Mouse (Mus musculus) mouse trophoblast stem cell (cell line): ENCODE measurements around the gene Tram2.

Source experiments
- in situ Hi-C, 2 experiments: fragments of 300-500 bp; cut with MseI, MboI; formaldehyde crosslinking; loops; 2 replicates in 1 of 2; 3 replicates in 1 of 2; pipeline ENCODE4 v1.15.1; 2025

The Tram2 gene

GRCm38 (mm10) chr1:21067536-21068221 is 11.3 kb downstream of the Tram2 start:
- in situ Hi-C loops: no loop called here

DNA sequence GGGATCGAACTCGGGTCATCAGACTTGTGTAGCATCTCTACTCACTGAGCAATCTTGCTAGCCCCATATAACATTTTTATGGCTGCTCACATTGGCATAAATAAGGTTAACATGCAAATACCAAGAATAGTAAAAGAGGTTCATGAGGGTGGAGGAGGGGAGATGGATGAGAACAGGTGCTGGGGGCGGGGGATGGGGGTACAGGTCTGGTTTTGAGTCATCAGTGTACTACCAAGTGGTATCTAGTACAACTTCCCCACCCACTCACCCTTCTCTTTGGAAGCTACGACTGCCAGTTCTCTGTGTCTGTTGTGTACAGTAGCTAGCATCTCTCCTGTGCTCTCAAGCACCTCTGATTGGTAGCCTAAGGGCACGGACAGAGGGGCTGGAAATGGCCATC is 14.9 kb downstream of the Tram2 start:
- in situ Hi-C loops: no loop called here

DNA sequence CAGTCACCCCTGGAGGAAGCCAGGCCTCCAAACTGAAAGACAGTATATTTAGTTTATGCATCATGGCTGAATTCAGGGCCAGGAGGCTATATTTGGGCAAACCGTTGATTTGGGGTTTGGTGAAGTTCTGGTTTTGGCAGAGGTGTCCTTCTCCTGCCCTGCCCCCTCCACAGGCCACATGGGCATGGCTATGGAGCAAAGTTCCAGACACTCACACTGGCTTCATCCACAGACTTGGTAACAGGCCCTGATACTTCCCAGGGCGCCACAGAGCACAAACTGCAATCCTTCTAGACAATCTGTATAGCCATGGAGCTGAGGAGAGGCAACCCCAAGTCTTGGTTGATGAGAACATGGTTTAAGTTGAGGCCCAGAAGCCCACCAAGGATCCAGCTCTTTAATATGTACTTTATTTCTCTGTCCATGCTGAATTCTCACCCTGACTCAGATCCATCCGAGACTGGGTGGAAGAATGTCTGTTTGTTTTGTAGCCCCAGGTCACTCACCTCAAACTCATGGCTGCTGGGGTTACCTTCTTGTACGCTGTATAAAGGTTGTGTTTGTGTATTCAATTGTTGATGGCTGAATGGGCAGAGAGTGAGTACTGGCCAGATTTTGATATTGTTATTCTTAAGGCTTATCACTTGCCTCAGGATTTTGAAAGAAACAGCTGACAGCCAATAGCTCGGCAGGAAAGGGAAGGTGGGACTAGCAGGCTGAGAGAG is 19.5 kb downstream of the Tram2 start:
- in situ Hi-C loops: no loop called here

DNA sequence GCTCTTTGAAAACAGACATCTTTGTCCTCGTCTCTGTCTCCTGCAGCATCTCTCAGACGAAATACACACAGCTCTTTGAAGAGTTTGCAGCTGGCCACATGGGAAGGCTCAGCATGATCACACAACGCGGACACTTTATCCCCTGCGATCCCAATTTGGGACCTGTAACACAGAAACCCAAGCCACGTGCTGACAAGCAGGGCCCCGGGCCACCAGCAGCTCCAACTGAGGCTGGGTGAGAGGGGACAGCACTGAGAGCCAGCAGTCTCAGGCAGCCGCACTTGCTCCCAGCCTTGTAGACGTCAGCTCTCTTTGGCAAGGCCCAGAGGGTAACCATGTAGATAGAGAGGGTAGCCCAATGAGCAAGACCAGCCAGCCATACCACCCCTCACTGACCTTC is 26.0 kb downstream of the Tram2 start:
- in situ Hi-C loops: no loop called here

DNA sequence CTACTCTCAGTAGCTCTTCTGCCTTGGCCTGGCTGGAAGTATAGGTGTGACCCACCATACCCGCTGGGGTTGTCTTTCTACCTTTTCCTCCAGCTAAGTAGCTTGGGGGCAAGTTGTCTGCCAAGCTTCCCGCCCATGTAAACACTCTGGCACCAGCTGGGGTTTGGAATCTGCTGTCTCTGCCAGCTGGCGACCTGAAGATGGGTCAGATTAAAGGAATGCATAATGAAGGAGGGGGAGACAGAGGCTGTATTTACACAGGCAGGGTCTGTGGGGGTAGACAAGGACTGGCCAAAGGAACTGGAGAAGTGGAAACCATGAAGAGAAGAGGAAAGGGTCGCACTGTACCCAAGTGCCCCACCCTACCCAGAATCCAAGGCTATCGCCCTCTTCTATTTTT is 26.4 kb downstream of the Tram2 start:
- in situ Hi-C loops: no loop called here

DNA sequence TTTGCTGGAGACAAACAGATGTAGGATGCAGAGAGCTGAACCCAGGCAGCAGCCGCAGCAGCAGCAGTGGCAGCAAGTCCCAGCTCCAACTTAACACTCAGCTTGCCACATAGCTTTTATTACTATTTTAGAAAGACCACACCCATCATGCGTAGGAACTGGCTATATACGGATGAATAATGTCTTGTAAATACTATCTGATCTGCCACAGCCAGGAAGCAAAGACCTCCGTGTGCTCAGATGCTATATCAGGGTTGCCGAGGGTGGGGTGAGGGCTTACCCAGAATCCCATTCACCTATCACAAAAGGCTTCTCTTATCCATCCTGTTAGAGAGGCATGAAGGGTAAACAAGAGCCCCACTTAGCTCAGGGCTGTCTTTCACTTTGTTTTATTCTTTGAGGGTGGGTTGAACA is 26.9 kb downstream of the Tram2 start:
- in situ Hi-C loops: no loop called here

DNA sequence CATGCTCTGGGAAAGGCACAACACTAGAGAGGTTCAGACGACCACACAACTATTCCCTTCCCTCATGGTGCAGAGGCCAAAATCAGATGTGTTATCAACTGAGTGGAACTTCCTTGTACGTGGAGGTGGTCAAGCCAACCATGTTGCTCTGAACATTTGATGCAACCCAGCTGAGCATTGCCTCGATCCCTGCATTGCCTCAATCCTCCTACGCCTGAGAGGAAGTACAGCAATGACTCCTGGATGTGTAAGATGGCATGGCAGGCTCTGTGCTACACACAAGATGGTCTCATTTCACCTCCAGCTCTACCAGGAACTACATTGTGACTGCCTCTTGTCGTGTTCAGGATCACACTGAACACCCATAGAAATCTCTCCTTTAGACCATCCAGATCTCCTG is 30.0 kb downstream of the Tram2 start:
- in situ Hi-C loops: no loop called here

GRCm38 (mm10) chr1:21048402-21048801 is 30.6 kb downstream of the Tram2 start:
- in situ Hi-C loops: no loop called here

DNA sequence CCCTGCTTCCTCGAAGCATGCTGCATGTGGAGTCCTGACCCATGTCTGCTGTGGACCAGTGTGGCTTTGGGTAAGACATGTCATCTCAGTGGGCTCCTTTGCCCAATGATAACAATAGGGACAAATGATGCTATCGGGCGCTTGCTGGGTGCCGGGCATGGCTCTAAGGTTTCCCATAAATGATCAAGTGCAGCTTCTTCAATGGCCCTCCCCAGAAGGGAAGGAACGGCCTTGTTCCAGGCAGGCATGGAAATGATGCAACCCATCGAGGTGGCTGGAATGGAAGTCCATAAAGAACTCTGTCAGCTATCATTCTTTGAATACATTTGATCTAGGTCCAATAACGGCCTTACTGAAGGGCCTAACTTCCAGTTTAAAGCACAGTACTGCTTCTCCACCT is 36.6 kb downstream of the Tram2 start:
- in situ Hi-C loops: no loop called here

DNA sequence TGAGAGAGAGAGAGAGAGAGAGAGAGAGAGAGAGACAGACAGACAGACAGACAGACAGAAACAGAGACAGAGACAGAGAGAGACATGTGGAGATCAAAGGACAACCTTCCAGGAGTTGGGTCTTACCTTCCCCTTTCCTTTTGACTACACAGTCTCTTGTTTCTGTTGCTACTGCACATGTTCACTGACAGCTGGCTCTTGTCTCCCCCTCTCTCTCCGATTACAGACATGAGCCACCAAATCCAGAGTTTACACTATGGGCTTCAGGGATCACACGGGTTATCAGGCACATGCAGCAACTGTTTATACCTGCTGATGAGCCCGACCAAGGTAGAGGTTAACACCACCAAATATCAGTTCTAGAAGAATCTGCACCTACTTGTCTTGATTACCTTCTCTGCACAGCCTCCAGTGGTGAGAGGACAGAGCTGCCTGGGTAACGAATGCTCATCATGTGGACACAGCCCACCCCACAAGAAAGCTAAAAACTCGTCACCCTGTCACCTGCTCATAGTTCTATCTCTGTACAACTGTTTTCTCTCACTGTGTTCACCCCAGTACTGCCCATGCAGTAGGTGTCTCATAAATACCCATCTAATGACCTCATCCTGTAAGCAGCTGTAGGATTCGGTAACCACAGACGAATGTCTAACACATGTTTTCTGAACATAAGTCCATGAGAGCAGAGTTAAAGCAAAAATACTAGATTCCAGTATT is 38.3 kb downstream of the Tram2 start:
- in situ Hi-C loops: no loop called here

- in situ Hi-C loops: no loop called here
These were observed 38.9 kb downstream of the Tram2 start for GRCm38 (mm10) chr1:21040173-21040572.

DNA sequence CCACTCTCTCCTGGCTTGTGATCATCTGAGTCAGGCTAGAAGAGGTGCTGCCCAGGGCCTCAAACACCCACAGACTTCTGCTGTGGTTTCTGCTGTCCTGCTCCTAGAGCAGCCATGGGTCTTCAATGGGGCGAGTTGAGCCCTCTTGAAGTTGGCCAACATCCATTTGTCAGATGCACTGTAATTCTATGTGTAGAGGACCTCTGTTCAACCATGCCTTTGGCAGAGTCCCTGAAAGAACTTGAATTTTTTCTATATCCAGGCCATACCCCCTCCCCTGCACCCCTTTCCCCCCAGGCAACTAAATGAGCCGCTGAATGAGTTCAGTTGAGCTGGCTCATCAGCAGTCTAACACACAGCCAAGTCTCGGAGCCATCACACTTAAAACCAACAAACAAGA is 39.5 kb downstream of the Tram2 start:
- in situ Hi-C loops: no loop called here

DNA sequence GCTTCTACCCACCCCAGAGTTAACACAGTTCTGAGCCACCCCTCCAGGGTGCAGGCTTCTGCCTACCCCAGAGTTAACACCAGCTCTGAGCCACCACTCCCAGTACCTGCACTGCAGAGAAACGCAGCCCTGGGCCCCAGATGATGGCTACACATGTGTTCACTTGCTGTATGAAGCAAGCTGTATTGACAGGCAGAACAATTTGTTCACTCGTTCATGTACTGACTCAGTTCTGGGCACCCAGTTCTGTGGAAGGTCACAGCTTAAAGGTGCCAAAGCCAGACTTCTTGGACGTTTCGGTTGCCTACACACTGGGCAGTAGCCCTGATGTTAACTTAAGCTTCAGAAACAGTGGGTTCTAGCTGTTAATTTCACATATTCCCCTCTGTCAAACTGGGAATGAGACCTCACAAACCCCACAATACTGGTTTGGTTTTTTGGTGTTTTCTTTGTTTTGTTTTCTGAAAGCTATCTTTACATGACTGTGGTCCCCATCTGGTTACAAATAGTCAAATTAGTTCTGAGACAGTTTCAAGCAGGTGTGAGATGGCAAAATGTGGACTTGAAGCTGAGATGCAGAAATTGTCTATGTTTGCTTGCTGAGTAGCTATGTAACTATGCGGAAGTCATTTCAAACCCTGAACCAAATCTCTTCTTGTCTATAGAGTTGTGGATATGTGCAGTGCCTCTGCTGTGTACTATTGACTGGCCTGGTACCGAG is 41.0 kb downstream of the Tram2 start:
- in situ Hi-C loops: no loop called here

DNA sequence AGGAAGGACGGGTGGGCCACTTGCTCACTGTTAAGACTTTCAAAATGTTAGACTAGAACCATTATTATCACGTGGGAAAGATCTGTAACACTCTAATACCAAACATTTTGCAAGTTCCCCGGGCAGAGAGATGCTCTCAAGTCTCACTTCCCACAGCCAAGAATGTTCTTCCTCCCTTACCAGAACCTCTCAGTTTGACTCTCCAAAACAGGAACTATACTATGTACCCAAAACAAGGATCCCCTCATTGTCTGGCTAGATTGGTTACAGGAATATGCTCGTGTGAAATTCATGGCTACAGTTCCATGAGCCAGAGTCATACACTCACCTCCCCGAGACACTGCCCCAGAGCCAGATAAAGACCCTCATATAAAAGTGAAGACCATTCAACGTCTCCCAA is 43.2 kb downstream of the Tram2 start:
- in situ Hi-C loops: no loop called here

DNA sequence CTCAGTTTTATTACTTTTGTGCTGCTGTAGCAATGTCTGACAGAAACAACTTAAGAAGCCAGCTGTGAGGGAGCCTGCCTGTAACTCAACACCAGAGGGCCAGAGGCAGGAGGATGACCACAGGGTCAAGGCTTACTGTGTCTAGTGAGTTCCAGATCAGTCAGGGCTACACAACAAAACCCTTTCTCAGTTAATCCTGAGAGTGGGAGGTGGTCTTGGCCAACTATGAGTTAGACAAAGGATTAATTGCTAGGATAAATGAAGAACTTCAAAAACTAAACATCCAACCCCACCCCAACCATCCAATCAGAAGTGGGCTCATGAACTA is 45.3 kb downstream of the Tram2 start:
- in situ Hi-C loops: no loop called here

- in situ Hi-C loops: no loop called here
These were observed 45.8 kb downstream of the Tram2 start for GRCm38 (mm10) chr1:21033065-21033791.

DNA sequence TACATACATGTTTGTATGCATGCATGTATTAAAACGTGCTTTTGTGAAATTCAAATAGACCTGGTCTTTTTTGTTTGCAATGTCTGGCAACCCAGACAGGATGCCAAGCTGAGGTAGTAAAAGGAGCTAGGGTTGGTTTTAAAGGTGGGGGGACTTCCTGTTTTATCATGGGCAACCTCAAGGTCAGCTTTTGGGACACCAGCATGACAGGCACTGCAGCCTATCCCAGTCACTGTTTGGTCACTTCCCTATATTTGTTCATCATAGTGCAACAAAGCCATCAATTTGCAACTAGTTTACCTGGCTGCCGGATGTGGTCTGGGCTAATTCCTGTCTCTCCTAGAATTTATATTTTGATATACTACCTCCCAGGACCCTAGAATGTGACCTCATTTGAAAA is 47.4 kb downstream of the Tram2 start:
- in situ Hi-C loops: no loop called here

DNA sequence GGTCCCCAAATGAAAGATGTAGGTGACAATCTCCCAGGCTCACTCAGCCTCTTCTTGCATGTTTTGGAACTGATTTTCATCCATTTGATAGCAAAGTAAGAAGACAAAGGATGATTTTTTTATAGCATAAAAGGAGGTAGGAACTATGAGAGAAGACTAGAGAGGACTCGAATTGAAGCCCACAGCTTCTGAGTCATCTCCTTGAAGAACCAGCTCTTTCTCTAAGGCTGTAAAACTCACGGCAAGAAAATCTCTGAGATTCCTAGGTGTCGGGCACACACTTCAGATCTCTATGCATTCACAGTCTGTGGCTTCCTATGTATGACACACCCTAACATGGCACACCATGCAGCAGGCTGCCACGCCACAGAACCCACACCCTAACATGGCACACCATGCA is 50.0 kb downstream of the Tram2 start:
- in situ Hi-C loops: no loop called here

GRCm38 (mm10) chr1:21026534-21026933 is 52.5 kb downstream of the Tram2 start:
- in situ Hi-C loops: no loop called here

GRCm38 (mm10) chr1:21025203-21025602 is 53.8 kb downstream of the Tram2 start:
- in situ Hi-C loops: no loop called here

DNA sequence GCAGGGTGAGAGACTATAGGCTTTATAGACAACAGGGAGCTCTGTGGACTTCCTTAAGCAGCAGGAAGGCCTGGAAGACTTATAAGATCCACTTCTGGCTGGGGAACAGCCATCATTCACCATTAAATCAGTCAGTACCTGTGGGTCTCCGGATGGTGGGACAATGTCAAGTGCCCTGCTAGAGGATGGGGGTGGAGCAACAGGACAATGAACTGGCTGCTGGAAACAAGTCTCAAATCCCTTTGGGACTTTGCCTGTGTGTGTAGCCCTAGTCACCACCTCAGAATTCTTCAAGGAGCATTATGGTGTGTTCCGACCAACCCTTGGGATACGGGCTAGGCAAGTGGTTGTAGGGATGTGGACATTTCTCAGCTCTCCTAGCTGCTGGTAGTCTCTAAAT is 55.9 kb downstream of the Tram2 start:
- in situ Hi-C loops: no loop called here

DNA sequence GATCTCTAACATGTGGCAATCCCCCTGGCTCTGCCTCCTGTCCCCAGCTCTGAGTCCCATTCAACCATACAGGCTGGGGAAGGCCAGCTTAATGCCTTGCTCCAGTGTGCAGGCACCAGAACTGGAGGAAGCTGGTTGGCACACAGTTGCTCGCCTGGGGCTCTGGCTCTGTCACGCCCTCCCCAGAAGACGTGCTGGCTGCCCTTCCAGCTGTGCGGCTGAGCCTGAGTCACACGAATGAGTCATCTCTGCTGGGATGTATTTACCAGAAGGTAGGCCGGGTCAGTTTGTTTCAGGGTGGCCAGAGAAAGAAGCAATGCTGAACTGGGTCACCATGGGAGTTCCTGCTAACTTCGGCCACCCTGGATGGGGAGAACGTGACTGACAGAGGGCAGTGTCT is 64.6 kb downstream of the Tram2 start:
- in situ Hi-C loops: no loop called here
